Mouse (Mus musculus) fat pad, adult 2 months (tissue): ENCODE measurements at regions not wholly inside any gene's neighbourhood (a gene's known extent, or its start where the extent isn't known, plus 50 kb on each side); places are given as distances from the start of the nearest gene placed in this dataset.

ENCODE experiments used
- DNase-seq: peaks from one replicate; pipeline ENCODE4 v3.0.0-alpha.2; 2011; ENCODE audit warnings: low read depth, low spot score; ENCODE audit errors: extremely low read depth

DNA sequence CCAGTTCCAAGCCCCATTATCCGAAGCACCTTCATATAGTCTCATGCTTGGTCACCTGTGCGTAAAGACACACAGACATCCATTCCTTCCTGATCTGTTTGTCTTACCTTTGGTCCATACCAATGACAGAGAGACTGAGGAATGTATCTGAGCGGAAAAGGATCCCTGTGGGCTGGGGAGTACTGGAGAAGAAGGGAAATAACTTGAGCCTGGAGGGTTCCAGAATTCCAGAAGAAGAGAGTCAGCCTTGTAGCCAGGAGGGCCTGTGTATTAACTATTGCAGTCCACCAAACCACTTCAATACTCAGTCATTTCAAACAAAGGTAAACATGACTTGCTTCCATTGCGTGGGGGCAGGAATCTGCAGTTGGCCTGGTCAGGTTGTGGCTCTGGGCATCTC is 51.0 kb upstream of the Rybp start:
- DNase-seq = no peak
